Mouse (Mus musculus): ENCODE results near the gene Efhd2.

GRCm38 (mm10) chr4:141822979-141823378 lies 51.7 kb downstream of the Efhd2 start:
- no peak for TF ChIP-seq CTCF (IDR thresholded peaks at IDR 0.05; ENCODE audit: insufficient read depth, low read length)
- no peak for TF ChIP-seq POLR2A (IDR thresholded peaks at IDR 0.05; ENCODE audit: borderline replicate concordance, extremely low read depth, low read depth, low read length)

All from lung, adult 2 months (tissue).